Mouse (Mus musculus) cerebral cortex, adult 2 months (tissue): ENCODE results near the gene Ypel4.

Source experiments
- WGBS: fragments of 180-500 bp; shearing (Covaris S2); methylation state at CpG from one replicate; pipeline ENCODE4 v1.1.7; 2018; 5-methylcytosine and 5-hydroxymethylcytosine counted together

The Ypel4 gene

DNA sequence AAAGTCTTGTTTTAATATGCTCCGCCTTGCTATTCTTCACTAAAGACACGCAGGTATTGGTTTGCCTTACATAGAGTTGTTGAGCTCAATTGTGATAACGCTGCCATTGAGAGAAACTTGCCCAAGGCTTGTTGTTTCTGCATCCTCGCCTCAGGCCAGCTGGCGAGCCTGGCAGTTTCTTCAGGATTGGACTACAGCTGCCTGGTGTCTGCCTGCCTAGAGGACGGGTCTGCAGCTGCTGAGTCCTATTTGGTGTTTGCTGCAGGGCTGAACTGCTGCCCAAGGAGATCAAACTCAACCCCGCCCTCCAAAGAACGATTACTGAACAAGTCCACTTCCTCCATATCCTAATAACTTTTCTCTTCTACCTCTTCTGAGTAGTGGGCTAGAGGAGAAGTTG lies 26.9 kb downstream of the Ypel4 start:
- WGBS, result 74% methylated on average over 8 of the region's 8 CpGs

GRCm38 (mm10) chr2:84761309-84761708 lies 27.5 kb downstream of the Ypel4 start:
- 84% methylated on average over 3 of the region's 3 CpGs for WGBS

- 87% methylated on average over 1 of the region's 1 CpGs for WGBS
Observed at GRCm38 (mm10) chr2:84761840-84762239, 28.0 kb downstream of the Ypel4 start.

DNA sequence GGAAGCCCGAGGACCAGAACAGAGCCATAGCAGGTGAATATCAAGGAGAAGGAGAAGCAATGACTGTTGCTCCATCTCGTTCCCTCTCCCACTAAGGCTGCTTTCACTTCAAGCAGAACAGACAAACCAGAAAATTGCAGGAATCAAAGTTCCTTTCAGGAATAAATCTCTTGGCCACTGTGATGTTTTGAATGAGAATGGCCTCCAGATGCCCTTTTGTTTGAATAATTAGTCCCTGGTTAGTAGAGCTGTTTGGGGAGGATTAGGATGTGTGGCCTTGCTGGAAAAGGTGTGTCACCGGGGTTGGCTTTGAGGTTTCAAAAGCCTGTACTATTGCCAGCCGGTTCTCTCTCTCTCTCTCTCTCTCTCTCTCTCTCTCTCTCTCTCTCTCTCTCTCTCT lies 28.4 kb downstream of the Ypel4 start:
- WGBS, result 60% methylated on average over 4 of the region's 4 CpGs

DNA sequence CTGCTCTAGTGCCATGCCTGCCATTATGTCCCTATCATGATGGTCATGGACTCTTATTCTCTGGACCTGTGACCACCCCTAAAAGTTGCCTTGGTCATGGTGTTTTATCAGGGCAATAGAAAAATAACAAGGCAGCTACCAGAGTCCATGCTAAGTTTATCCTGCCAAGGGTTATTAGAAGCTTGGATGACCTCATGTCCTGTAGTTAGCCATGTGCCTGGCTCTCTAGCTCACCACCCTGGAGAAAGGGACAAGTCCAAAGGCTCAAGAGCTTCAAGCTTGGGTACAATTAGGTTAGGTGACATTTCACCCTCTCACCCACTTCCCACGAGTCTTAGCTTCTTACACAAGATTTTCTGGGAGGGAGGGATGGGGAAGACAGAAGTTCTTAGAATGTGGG lies 29.0 kb downstream of the Ypel4 start:
- WGBS, result 67% methylated on average over 1 of the region's 1 CpGs

DNA sequence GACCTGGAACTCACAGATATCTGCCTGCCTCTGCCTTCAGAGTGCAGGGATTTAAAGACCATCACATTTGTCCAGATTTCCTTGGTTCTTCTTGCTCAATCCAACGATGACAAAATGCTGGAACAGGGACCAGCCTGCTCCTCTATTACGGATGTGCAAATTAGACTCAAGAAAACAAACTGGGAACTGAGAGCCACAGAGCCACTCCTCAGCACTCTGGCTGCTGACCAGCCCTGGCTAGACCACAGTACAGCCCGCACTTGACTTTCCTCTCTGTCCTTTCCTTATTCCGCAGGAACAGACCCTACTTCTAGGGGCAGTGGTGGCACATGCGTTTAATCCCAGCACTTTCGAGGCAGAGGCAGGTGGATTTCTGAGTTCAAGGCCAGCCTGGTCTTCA lies 36.6 kb downstream of the Ypel4 start:
- WGBS, result 70% methylated on average over 6 of the region's 6 CpGs

DNA sequence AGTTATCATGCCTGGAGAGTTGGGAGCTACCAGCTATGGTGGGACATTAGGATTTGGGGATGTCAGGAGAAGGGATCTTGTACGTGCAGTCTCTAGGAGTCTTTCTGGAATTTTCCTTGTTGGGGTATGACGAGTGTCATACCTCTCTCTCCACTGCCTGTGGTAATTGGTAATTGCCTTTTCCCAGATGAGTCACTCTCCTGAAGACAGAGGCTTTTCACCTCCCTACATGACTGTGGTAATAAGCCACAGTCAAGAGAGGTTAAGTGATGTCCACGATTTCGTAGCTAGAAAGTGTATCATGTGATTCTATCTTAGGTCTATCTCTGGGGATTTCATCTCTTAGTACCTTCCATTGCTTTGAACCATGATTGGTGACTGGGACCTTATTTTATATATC lies 38.6 kb downstream of the Ypel4 start:
- 92% methylated on average over 4 of the region's 4 CpGs for WGBS

GRCm38 (mm10) chr2:84773195-84773594 lies 39.3 kb downstream of the Ypel4 start:
- WGBS, result 83% methylated on average over 5 of the region's 5 CpGs

DNA sequence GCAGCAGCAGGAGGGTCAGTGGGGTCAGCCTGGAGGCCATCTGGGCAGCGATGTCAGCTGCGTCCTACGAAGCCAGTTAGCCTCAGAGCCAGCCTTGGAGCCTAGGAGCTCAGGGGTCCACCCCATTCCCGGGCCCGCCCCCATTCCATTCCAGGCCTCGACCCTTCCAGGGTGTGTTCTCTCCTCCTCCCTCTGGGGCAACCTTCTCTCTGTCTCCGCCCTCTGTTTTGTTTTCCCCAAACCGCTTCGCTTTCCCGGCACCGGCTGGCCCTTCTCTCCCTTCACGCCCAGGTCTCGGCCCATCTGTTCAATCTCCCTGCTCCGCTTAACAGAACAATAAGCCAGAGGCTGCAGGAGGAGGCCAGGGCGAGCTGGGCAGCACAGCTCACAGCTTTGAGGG lies 40.9 kb downstream of the Ypel4 start:
- WGBS, result 18% methylated on average over 14 of the region's 15 CpGs

DNA sequence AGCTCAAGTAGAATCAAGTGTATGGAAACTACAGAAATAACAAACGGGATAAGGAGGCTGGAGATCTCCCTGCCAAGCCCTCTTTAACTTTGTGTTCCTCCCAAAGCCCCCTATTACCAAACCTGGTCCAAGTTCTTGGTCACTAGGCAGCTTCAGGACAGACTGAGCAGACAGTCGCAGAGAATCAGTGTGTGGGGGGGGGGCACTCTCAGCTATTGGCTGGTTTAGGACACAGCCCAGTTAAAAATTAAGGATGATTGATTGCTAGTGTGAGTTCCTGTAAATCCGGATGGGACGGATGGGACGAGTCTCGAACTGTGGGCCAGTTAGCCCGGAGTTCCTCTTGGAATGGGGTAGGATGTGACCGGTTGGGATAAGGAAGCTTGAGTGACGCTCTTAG lies 41.4 kb downstream of the Ypel4 start, which contains the start of gene Serping1:
TSS of gene Serping1 (minus strand) at position 204 of the 400 bp plus-strand sequence.
- WGBS, result 77% methylated on average over 9 of the region's 9 CpGs

DNA sequence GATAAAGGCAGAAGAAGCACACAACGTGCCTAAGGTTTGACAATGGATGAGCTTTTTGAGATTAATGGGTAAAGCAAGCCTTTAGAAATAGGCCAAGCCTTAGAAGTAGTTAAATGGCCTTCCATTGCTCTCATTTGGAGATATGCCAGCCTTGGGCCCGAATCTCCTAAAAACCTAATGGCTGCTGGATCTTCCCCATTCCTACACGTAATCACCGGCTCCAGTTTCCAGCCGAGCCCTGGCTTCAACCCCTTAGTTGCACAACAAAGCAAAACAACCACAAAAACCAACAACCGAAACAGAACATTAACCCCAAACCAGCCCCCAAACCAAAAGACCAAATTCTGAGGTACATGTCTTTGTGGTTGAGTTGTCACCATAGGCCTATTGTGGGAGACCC lies 41.8 kb downstream of the Ypel4 start:
- 73% methylated on average over 6 of the region's 6 CpGs for WGBS

DNA sequence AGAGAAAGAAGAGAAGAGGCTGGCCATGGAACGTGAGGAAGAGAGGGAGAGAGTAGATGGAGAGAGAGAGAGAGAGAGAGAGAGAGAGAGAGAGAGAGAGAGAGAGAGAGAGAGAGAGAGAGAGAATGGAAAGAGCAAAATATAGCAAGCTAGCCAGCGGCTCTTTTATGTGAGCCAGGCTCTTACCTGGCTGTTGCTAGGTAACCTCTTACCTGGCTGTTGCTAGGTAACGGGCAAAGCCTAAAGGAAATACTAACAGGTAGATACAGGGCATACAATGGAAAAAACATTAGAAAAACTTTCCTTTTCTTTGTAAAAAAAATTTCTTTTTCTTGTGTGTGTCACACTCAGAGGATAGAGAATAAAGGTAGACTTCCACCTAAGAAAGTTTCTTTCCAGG lies 43.8 kb downstream of the Ypel4 start:
- WGBS, result 76% methylated on average over 3 of the region's 3 CpGs

GRCm38 (mm10) chr2:84779210-84779609 lies 45.4 kb downstream of the Ypel4 start:
- whole genome bisulfite sequencing, result 68% methylated on average over 6 of the region's 6 CpGs

GRCm38 (mm10) chr2:84783315-84783714 lies 49.5 kb downstream of the Ypel4 start:
- 88% methylated on average over 1 of the region's 1 CpGs for WGBS

DNA sequence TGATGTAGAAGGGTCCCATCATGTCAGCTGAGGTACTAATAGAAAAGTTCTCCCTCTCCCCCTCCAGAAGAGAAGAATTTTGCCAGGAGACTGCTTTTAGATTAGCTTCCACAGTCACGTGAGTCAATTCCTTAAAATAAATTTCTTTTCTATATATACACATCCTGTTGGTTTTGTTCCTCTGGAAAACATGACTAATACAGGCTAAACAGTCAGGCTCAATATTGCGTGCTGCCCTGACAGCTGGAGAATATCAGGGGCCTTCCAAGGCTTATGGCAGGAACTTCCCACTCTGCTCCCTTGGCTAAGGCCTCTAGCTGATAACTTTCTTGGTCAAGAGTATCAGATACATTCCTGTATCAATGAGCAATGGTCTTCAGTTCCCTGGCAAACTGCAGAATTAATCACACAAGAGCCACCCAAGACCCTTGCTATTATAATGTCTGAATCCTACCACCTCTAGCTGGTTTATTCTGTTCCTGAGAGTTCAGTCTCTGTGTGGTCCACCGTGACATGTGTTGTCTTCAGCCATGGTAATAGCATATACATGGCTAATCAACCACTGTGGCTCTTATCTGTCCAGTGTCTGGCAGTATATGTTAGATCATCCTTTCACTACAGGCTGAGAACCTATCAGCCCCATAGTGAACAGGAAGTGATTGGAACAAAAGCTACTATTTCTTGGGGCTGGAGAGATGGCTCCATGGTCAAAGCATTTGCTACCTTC lies 50.1 kb downstream of the Ypel4 start:
- 65% methylated on average over 3 of the region's 3 CpGs for WGBS
